Mouse (Mus musculus) A20 (cell line): ENCODE data around the gene Adgrf1.

Source experiments
- DNase-seq: peaks from one replicate; pipeline ENCODE4 v3.0.0-alpha.2; 2011; ENCODE audit warnings: low read depth, low spot score

The Adgrf1 gene

GRCm38 (mm10) chr17:43362881-43363280 lies 92.8 kb downstream of the Adgrf1 start:
- DNase-seq = no peak

GRCm38 (mm10) chr17:43363921-43364320 lies 93.8 kb downstream of the Adgrf1 start:
- DNase-seq = no peak

- DNase-seq = no peak
These were observed 95.2 kb downstream of the Adgrf1 start for GRCm38 (mm10) chr17:43365297-43365696.

- no peak for DNase-seq
These were observed 96.4 kb downstream of the Adgrf1 start for GRCm38 (mm10) chr17:43366486-43366885.

GRCm38 (mm10) chr17:43368171-43368576 lies 98.0 kb downstream of the Adgrf1 start:
- DNase-seq = no peak

- DNase-seq = no peak
These were observed 102.5 kb downstream of the Adgrf1 start for GRCm38 (mm10) chr17:43372604-43373003.

GRCm38 (mm10) chr17:43374020-43374419 lies 103.9 kb downstream of the Adgrf1 start:
- DNase-seq = no peak
